Mouse (Mus musculus) cerebellum, postnatal 10 days (tissue): ENCODE results near the gene Lzic.

Experiments
- DNase-seq, 2 experiments: peaks; one replicate each; pipeline ENCODE4 v3.0.0; 2021; ENCODE audit warnings: mixed read lengths in 2 of 2

The Lzic gene

GRCm38 (mm10) chr4:149484566-149484965 lies 463 bp upstream of the Lzic start:
- DNase-seq = no peak

GRCm38 (mm10) chr4:149485825-149486206 lies 787 bp downstream of the Lzic start:
- peak; percentile 29 to 34 for DNase-seq

DNA sequence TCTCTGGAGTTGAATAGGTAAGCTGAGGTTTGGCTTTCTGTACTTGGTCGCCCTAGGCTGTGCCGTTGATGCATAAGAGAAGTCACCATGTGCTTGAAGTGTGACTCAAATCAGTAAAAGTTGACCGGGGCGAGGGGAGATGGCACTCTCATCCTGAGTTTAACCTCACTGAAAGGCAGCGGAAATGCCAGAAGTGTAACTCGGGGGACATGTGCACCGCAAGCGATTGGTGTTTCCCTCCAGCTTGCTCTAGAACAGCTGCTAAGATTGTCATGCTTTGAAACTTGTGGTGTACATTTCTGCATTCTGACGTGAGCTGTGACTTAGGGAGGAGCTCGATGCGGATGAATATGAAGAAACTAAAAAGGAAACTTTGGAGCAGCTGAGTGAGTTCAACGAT lies 2.7 kb downstream of the Lzic start:
- DNase-seq = no peak

- no peak for DNase-seq
Measured at GRCm38 (mm10) chr4:149489415-149490240, 4.6 kb downstream of the Lzic start.

GRCm38 (mm10) chr4:149491151-149491550 lies 6.1 kb downstream of the Lzic start:
- DNase-seq = no peak

- DNase-seq = peak in 1 of 2 experiments; percentile 22
Measured at GRCm38 (mm10) chr4:149496612-149497011, 11.6 kb downstream of the Lzic start.

- no peak for DNase-seq
Measured at GRCm38 (mm10) chr4:149498901-149499300, 13.9 kb downstream of the Lzic start.

- no peak for DNase-seq
Measured at GRCm38 (mm10) chr4:149499790-149500189, 14.8 kb downstream of the Lzic start.

DNA sequence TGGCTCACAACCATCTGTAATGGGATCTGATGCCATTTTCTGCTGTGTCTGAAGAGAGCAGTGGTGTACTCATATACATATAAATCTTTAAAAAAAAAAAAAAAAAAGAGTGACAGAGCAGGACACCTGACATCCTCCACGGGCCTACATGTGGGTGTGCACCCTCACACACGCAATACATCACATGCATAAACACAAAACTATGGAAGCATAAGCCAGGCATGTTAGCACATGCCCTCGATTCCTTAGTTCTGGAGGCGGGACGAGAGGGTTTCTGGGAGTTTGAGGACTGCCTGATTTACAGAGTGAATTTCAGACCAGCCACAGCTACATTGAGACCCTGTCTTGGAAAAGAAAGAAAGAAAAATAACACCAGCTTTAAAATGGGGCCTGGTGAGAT lies 19.3 kb downstream of the Lzic start:
- DNase-seq = no peak

DNA sequence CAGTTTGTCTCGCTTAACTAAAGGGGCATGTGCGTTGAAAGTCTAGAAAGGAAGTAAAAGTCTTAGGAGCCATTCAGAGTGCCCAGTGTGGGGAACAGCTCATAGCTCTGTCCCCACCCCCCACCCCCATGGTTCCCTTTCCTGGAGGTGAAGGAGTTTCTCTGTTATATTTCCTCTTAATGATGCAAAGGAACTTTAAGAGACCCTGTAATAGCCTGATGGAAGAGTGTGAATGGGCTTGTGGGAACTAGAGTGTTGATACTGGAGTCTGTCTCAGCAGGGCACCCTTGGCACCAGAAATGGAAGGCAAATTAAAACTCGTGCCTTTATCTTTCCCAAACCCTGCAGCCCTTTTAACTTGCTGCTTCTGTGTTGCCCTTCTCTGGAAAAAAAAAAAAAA lies 19.8 kb downstream of the Lzic start:
- DNase-seq = no peak

GRCm38 (mm10) chr4:149505261-149505967 lies 20.4 kb downstream of the Lzic start:
- DNase-seq = no peak

- no peak for DNase-seq
Measured at GRCm38 (mm10) chr4:149506904-149507303, 21.9 kb downstream of the Lzic start.

DNA sequence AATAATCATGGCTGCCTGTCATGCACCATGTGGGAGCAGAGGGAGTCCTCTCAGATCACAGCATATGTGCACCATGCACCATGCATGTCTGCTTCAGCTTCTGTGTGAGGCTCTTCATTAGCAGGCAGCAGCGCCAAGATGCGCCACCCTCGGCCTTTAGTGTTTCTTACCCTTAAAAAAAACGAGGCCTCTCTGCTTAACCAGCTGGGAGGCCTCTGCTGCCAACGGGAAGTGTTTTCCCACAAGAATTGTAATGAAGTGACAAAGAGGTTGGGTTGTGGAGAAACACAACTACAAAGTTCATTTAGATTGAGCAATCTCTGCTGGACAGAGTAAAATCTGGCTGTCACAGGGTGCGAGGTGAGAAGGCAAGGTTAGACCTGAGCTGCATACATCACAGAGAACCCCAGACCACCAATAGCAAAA lies 26.2 kb downstream of the Lzic start:
- no peak for DNase-seq

DNA sequence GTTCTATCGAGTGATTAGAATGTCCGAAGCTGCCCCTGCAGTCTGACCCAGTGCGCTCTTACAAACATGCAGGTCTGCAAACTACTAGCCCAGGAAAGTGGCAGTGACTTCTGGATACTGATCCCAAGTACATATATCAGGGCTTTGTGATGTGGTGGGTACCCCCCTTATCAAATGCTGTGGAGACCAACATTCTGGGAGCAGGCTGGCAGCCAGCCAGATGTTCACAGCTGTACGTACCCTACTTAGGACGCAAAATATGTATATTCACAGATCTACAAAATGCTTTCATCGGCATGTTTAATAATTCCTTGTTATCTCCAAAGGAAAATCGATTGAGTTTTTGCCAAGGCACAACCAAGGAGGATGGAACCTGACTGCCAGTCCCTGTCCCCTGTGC lies 27.0 kb downstream of the Lzic start:
- DNase-seq = no peak

- DNase-seq = no peak
Measured at GRCm38 (mm10) chr4:149515706-149516105, 30.7 kb downstream of the Lzic start.

GRCm38 (mm10) chr4:149517868-149518340 lies 32.9 kb downstream of the Lzic start, which contains the start of gene Ctnnbip1:
Gene Ctnnbip1 (plus strand): TSS chr4:149518236.
- peak; percentile 98 to 99 for DNase-seq

DNA sequence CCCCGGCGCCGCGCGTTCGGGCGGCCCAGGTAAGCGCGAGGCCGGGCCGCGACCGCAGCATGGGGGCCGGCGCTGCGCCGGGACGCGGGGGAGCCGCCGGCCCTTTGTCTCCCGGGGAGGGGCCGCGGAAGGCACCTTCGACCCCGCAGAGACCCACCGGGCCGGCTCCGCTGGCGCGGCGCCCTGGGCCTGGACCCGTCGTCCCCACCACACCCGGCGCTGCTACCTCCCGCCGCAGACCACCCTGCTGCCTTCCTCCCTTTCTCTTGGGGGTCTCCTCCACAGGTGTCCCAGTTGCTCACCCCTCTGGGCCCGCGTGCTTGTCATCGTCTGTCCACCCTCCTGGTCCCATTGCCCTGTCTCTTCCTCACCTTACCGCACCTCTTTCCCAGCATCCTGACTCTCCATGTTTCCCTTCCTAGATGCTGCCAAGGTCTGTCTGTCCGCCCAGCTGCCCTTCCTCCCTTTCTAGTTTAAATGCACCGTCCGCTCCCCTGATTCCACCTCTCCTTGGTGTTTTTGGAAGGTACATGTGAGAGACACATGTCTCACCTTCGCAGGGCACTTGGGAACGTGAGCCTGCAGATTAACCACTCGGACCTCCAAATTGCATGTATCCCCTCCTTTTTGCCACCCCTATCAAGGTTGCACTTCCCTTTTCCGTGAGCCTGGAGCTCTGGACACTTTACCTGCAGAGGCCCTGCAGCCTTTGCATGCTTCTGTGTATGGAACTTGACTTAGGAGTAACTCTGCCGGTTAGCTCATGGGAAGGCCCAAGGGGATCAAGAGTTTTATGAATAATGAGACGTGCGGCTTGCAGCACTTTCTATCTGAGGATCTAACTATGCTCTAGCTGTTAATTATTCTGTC lies 33.6 kb downstream of the Lzic start:
- DNase-seq = peak in 1 of 2 experiments; percentile 63

DNA sequence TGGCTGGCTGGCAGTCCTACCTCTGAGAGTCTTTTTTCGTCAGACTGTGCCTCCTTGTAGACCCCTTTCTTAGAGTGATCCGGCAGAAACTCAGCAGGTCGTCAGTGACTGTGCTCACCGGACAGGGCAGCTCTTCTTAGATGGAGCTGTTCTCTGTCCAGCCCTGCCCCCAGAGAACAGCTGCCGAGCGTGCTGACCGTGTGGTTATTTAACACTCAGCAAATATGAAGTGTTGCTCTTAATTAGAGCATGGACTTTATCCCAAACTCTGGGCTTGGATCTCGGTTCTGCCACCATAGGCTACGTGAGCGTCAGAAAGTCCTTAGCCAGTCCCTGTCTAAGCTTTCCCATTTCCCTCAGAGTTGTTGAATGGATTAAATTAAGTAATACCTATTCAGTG lies 36.2 kb downstream of the Lzic start:
- no peak for DNase-seq

DNA sequence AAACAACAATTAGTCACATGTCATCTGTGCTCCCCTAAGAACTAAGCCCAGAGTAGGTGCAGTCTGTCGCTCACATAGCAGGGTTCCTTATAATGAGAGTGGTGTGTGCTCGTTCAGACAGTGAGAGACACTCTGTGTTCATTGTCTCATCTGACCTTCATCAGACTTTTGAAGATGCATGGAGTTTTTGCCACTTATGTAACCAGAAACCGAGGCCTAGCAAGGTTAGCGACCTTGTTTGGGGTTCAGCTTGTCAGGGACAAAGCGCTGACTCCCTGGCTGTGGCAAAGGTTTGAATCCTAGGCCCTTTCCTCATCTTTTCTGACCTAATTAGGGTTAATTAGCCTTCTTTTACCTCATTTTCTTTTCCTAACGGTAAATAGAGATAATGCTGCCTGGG lies 38.9 kb downstream of the Lzic start:
- DNase-seq = no peak

- no peak for DNase-seq
Measured at GRCm38 (mm10) chr4:149525170-149525569, 40.1 kb downstream of the Lzic start.

DNA sequence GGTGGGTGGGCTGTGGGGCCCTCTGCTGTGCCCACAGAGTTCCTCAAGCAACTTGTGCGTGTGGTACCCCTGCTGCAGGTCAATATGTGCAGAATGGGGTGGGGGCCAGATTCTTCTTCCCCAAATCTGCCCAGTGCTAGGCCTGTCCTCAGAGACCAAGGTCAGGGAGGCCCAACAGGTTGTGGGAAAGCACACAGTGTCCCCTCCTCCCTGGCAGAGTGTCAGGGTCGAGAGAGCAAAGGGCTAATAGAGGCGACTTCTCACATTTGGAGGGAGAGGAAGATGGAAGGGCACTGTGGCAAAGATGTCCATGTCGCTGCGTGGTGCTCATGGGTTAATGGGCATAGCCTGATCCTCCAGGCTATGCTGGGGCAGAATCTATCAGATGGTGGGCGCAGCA lies 40.8 kb downstream of the Lzic start:
- DNase-seq = no peak

DNA sequence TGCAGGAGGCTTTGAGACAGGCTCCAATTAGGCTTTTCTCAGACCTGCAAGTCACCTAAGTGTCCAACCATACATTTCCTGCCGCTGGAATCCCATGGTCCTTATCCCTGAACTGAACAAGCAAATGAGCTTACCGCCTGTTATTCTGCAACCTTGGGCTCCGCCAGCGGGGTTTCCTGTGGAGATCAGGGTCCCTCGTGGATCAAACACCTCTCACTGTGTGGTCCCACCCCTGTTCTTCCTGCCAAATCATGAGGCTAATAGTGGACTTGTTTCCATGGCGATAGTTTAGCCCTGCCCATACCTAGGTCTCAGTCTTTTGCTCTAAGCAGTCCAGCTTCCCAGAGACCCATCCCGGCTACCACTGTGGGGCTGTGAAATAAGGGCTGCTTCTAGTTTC lies 41.3 kb downstream of the Lzic start:
- no peak for DNase-seq
